Mouse (Mus musculus) CH12F3 (cell line): ENCODE results near the gene Hdgf.
"Not testable (repeated sequence)": the region's sequence is repeated elsewhere in the genome, so short reads cannot be mapped to it uniquely, and the experiment has no call there.

ENCODE experiments used
- in situ Hi-C: fragments of 300-500 bp; cut with MboI; formaldehyde crosslinking; loops from 2 replicates; pipeline ENCODE4 v1.14.3; 2020; ENCODE audit warnings: low sequenced_read_pairs

Gene Hdgf

GRCm38 (mm10) chr3:87905880-87906485 lies at the start of gene Hdgf:
Gene Hdgf (plus strand): TSS chr3:87906321.
- in situ Hi-C loops, result no loop called here

GRCm38 (mm10) chr3:87857666-87858065 lies 48.5 kb upstream of the Hdgf start:
- in situ Hi-C loops, result no loop called here

DNA sequence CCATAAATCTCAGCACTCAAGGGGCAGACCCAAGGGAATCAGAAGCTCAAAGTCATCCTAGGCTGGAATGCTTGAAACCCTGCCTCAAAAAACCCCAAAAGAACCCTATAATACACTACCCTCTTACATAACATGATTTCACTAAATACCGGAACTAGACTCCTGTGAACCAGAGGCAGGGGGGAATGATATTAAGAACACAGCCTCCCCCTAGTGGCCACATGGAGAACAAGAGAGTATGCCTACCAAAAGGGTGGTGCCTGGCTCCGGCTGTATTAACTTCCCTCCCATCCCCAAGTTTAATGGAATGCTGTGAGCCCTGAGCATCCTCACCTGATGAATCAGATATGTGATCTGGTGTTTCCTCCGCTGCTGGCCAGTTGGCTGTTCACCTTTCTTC lies 46.3 kb upstream of the Hdgf start:
- in situ Hi-C loops, result no loop called here

- in situ Hi-C loops, result not testable (repeated sequence)
Measured at GRCm38 (mm10) chr3:87864111-87864510, 42.0 kb upstream of the Hdgf start.

DNA sequence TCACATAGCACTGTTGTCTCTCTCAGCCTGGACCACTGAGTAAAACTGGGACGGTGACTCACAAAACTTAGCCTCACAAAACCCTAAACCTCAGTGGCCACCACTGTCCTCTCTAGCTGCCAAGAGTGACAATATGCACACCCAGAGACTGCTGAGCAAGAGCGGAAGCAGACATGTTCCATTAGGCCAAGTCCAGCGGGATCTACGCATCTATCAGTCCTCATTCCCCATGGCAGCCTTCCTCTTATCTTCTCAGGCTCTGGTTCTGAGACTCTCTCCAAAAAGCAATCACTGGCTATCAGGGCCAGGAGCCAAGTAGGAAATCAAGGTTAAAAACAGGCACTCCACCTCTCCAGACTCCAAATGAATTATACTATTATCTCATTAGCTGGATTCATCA lies 28.4 kb upstream of the Hdgf start:
- in situ Hi-C loops, result no loop called here

- in situ Hi-C loops, result no loop called here
Measured at GRCm38 (mm10) chr3:87884291-87884690, 21.8 kb upstream of the Hdgf start.

DNA sequence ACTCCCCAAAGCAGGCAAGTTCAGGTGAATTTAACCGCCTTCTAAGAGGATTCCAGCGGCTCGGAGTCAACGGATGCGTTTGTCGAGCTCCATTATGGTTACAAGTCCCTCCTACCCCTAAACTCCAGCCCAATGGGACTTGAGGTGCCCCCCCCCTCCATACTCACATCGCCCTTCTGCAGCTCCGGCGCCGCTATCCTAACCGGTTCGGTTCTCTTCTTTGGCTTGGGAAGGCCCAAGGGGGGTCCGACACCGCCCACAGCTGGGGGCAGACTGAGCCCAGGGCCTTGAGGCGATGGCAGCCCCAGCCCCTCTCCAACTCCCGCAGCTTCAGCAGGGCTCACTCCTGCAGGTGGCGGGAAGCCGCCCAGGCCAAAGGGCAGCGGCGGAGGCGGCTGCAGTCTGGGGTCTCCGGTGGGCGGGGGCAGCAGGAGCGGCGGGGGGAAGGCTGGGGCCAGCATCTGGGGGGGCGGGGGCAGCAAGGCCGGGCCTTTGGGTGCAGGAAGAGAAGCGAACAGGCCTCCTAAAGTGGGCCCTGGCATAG lies 21.3 kb upstream of the Hdgf start:
- in situ Hi-C loops, result no loop called here

DNA sequence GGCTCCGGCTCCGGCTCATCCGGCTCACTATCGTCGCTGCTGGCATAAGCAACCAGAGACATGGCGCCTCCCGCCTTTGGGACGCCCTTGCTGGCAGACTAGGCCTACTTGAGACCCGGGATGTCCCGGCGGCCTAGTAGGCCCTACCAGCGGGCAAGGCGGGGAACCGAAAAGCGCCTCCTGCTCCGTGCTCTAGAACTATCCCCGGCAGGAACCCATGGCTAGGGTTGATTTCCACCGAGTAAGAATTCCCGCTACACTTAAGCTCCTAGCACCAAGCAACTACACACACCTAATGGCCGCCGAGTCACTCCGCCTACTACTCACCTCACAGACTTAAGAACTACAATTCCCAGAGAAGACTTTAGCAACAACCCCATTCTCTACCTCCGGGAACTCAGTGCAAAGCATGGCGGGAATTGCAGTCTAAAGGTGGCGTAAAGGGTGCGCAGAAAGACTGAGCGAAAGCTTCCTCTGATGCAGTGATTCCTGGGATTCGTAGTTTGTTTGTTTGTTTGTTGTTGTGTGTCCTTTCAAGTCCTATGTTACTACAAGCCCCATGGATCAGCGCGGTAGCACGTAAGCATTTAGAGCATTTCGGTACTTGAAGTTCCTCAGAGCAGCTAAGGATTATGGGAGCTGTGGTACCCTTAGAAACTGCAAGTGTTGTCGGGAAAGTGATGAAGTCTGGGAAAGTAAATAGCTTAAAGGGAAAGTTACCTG lies 20.7 kb upstream of the Hdgf start, which contains the start of gene Prcc:
Gene Prcc (minus strand): TSS at position 328 of the 723 bp plus-strand sequence.
- in situ Hi-C loops, result no loop called here

DNA sequence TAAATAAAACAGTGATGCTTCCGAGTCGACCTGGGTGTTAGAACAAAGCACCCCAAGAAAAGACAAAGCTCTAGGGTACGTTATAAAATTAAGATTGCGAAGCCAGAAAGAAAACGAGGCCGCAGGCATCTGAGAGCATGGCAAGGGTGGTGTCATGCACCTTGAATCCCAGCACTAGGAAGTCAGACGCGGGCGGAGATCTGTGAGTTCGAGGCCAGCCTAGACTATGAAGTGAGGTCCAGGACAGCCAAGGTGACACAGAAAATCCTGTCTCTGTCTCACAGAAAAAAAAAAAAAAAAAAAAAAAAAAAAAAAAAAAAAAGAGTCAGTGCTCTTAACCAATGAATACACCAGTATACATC lies 20.1 kb upstream of the Hdgf start:
- in situ Hi-C loops, result no loop called here

- in situ Hi-C loops, result no loop called here
Measured at GRCm38 (mm10) chr3:87886416-87886815, 19.7 kb upstream of the Hdgf start.

- in situ Hi-C loops, result not testable (repeated sequence)
Measured at GRCm38 (mm10) chr3:87887400-87887799, 18.7 kb upstream of the Hdgf start.

DNA sequence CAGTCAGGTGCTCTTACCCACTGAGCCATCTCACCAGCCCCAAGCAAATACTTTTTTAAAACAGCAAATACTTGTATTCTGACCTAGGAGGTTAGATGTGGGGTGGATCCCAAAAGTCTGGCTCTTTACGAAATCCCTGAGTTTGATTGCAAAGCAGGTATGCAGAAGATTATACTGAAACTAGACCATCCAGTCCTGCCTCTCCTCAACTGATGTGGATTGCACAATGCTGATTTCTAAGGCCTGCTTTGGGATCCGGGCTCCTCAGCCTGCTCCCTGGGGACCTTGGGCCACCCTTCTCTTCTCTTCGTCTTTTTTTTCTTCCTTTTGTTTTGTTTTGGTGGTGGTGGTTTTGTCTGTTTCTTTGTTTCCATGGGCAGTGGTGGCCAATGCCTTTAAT lies 14.6 kb upstream of the Hdgf start:
- in situ Hi-C loops, result no loop called here

GRCm38 (mm10) chr3:87893367-87893905 lies 12.7 kb upstream of the Hdgf start:
- in situ Hi-C loops, result no loop called here

- in situ Hi-C loops, result no loop called here
Measured at GRCm38 (mm10) chr3:87899266-87899665, 6.9 kb upstream of the Hdgf start.

DNA sequence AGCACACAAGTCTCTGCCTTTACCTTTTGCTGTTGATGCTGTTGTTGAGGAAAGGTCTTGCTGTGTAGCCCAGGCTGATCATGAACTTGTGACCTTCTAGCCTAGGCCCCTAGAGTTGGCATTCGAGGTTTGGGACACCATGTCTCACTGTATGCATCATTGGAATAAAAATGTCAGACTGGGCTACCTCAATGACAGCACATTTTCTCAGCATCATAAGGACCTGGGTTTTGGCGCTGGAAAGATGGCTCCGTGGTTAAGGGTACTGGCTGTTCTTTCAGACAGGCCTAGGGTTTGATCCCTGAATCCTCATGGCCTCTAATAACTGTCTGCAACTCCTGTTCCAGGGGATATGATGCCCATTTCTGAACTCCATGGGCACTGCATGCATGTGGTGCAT lies 6.3 kb upstream of the Hdgf start:
- in situ Hi-C loops, result no loop called here

DNA sequence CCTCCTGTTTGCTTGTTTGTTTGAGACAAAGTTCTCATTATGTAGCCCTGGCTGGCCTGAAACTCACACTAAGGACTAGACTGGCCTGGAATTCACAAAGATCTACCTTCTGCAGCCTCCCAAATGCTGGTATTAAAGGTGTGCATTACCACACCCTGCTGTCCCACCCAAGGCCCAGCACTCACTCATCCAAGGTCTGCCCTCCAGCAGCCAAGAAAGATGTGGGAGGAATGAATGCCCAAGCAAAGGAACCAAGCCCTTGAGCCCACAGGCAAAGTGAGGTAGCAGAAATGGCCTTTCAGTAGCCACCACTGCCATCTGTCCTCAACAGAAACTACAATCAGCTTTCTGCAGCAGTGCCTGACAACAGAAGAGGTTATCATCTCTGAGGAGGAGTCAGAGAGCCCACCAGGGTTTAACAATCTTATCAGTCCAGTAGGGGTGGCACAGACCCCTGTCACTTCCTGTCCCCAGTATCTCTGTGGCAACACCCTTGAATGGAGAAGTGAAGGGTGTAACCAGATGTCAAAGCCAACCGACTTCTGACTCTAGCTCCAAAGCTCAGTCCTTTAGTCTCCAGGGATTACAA lies 5.0 kb upstream of the Hdgf start:
- in situ Hi-C loops, result no loop called here

DNA sequence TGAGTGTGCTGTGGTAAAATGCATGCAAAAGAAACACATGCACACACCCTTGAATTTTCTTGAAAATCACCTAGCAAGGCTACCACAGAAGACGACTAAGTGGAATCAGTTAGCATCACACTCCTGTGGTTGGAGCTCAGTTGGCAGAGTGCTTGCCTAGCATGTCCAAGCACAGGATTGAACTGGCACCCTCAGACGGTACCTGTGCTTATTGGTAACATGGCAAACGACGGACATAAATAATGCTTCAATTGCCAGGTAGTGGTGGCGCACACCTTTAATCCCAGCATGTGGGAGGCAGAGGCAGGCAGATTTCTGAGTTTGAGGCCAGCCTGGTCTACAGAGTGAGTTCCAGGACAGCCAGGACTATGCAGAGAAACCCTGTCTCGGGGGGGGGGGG lies 4.2 kb upstream of the Hdgf start:
- in situ Hi-C loops, result not testable (repeated sequence)

DNA sequence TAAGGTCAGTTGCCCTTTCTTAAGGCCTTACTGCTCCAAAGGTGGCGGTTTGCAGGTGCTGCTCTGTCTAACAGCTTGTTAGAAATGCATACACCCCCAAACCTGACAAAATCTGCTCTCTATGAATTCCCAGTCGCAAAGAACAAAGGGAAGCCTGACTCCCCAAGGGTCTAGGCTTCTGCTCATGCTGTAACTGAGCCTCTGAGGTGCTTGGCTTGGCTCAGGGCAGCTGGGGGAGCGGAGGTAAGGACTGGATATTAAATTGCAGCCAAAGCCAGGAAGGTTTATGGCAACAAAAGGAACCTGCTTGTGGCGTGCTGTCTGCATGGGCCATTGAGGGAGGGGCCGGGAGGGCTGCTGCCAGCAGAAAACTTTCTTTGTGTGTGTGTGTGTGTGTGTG lies 2.3 kb upstream of the Hdgf start:
- in situ Hi-C loops, result no loop called here

GRCm38 (mm10) chr3:87906601-87906980 lies 470 bp downstream of the Hdgf start:
- in situ Hi-C loops, result no loop called here

- in situ Hi-C loops, result no loop called here
Measured at GRCm38 (mm10) chr3:87906981-87907857, 1.1 kb downstream of the Hdgf start.

DNA sequence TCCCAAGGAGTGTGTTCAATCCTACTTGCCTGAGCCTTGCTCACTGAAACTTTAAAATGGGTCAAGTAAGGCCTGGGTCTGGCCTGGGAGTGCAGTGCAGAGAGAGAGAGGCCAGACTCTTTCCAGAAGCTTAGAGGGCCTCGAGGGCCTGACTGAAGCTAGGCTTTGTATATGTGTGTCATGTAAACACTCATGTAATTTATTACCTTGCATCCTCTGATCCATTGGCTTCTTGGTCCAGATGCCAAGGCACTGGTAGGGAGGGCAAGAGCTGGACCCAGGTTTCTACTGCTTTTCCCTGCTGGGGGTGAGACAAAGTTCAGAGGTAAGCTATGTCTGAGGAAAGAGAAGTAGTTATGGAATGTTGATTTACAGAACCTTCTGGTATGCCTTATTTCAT lies 1.8 kb downstream of the Hdgf start:
- in situ Hi-C loops, result no loop called here
